Mouse (Mus musculus) kidney, embryonic 16.5 days (tissue): ENCODE data around the gene Tcp11. TPM values are rescaled to one million over a fixed set of nuclear protein-coding genes. Genes with fewer than 3 reads are reported as not detected.
A peak's percentile ranks its signal among the peaks of the same experiment; 100 is the strongest.

Experiments
- ATAC-seq: fragments of 200-750 bp; cut with Nextera tagmentation; 2 replicates; pipeline ENCODE4 v1.8.0; 2017; ENCODE audit warnings: moderate TSS enrichment; ENCODE audit not compliant: low FRiP score, low TSS enrichment
- H3K27ac ChIP-seq: fragments of 300-500 bp; sonication (generic); 2 replicates; pipeline ENCODE4 v1.5.1; 2014; ENCODE audit warnings: low read length
- H3K27me3 ChIP-seq: fragments of 300-500 bp; sonication (generic); 2 replicates; pipeline ENCODE4 v1.6.1; 2014; ENCODE audit warnings: low read length, control low read depth, mixed read lengths; ENCODE audit not compliant: insufficient read depth
- H3K36me3 ChIP-seq: fragments of 300-500 bp; sonication (generic); 2 replicates; pipeline ENCODE4 v1.6.1; 2014; ENCODE audit warnings: low read length, control low read depth, mixed read lengths; ENCODE audit not compliant: insufficient read depth
- H3K4me1 ChIP-seq: fragments of 300-500 bp; sonication (generic); 2 replicates; pipeline ENCODE4 v1.6.1; 2014; ENCODE audit warnings: low read length, control low read depth, mixed read lengths; ENCODE audit not compliant: insufficient read depth
- H3K4me2 ChIP-seq: fragments of 300-500 bp; sonication (generic); replicated peaks from 2 replicates; pipeline ENCODE4 v1.6.1; 2014; ENCODE audit warnings: low read depth, low read length
- H3K4me3 ChIP-seq: fragments of 300-500 bp; sonication (generic); 2 replicates; pipeline ENCODE4 v1.5.1; 2014; ENCODE audit warnings: mild to moderate bottlenecking, low read length
- H3K9ac ChIP-seq: fragments of 300-500 bp; sonication (generic); replicated peaks from 2 replicates; pipeline ENCODE4 v1.6.1; 2014; ENCODE audit warnings: low read length
- H3K9me3 ChIP-seq: fragments of 300-500 bp; sonication (generic); 2 replicates; pipeline ENCODE4 v1.6.1; 2016; ENCODE audit warnings: low read length, control low read depth
- WGBS: fragments of 180-500 bp; shearing (Covaris S2); extraction: QIAGEN DNeasy Blood & Tissue Kit; methylation state at CpG from one replicate; pipeline ENCODE4 v1.1.7; 2014; 5-methylcytosine and 5-hydroxymethylcytosine counted together
- polyA plus RNA-seq: library from polyadenylated mRNA; unstranded; fragments of >200 nt; fragmentation: Nextera tagmentation; extraction: Ambion mirVana; gene quantifications from 2 replicates; pipeline ENCODE4 v1.2.1, GENCODE M21; 2015

The Tcp11 gene
- polyA plus RNA-seq, 1 experiment from 2014 or later, result 6.4 TPM

GRCm38 (mm10) chr17:28092297-28092696, 11.9 kb upstream of the Tcp11 start:
- Histone ChIP-seq H3K4me3 (no peak overlapping the region), H3K27ac (no peak overlapping the region), H3K36me3 (no peaks in the 10 kb centered on the region; the same call in 1 of the 2 replicates), H3K4me2 (no peak overlapping the region), H3K27me3 (no peaks in the 10 kb centered on the region), H3K9me3 (peaks cover 3% of the 10 kb centered on the region), H3K4me1 (peaks cover 5% of the 10 kb centered on the region), H3K9ac (no peak overlapping the region)
- no peak for ATAC-seq
- WGBS, result 92% methylated on average over 2 of the region's 2 CpGs

- Histone ChIP-seq H3K4me2 (no peak overlapping the region), H3K27me3 (no peaks in the 10 kb centered on the region), H3K36me3 (no peaks in the 10 kb centered on the region), H3K4me1 (peaks cover 20% of the 10 kb centered on the region), H3K9me3 (no peaks in the 10 kb centered on the region; the same call in 1 of the 2 replicates), H3K4me3 (no peak overlapping the region), H3K9ac (no peak overlapping the region), H3K27ac (no peak overlapping the region)
- ATAC-seq, result no peak
- WGBS, result 91% methylated on average over 5 of the region's 6 CpGs
These were observed 8.3 kb upstream of the Tcp11 start for GRCm38 (mm10) chr17:28088718-28089117.

GRCm38 (mm10) chr17:28087430-28087829, 7.0 kb upstream of the Tcp11 start:
- no peaks in the 10 kb centered on the region for H3K9me3 ChIP-seq
- no peak overlapping the region for H3K4me2 ChIP-seq
- no peaks in the 10 kb centered on the region for H3K36me3 ChIP-seq
- 37% methylated on average over 5 of the region's 5 CpGs for WGBS
- H3K27ac ChIP-seq, result peak overlapping the region; percentile 41; the same call in 1 of the 2 replicates
- no peak overlapping the region for H3K9ac ChIP-seq
- H3K4me3 ChIP-seq, result no peak overlapping the region
- H3K4me1 ChIP-seq, result peaks cover 20% of the 10 kb centered on the region
- no peak for ATAC-seq
- no peaks in the 10 kb centered on the region for H3K27me3 ChIP-seq

- no peaks in the 10 kb centered on the region for H3K9me3 ChIP-seq
- H3K4me2 ChIP-seq, result peak overlapping the region; percentile 51
- ATAC-seq, result 0 out of 2 replicates have a peak, but pooled peaks have one; percentile 29
- peak overlapping the region; percentile 43; the same call in 1 of the 2 replicates for H3K9ac ChIP-seq
- H3K27ac ChIP-seq, result no peak overlapping the region
- H3K4me1 ChIP-seq, result peaks cover 22% of the 10 kb centered on the region
- no peaks in the 10 kb centered on the region for H3K27me3 ChIP-seq
- peak overlapping the region; percentile 25 for H3K4me3 ChIP-seq
- under 1% methylated on average over 16 of the region's 16 CpGs for WGBS
- H3K36me3 ChIP-seq, result no peaks in the 10 kb centered on the region
These were observed 4.5 kb upstream of the Tcp11 start for GRCm38 (mm10) chr17:28084964-28085363.

- no peak overlapping the region for H3K27ac ChIP-seq
- no peaks in the 10 kb centered on the region for H3K9me3 ChIP-seq
- no peaks in the 10 kb centered on the region for H3K36me3 ChIP-seq
- H3K27me3 ChIP-seq, result no peaks in the 10 kb centered on the region
- H3K4me3 ChIP-seq, result no peak overlapping the region
- peak overlapping the region; percentile 32; the same call in 1 of the 2 replicates for H3K9ac ChIP-seq
- no peak for ATAC-seq
- 26% methylated on average over 22 of the region's 22 CpGs for WGBS
- H3K4me1 ChIP-seq, result peaks cover 25% of the 10 kb centered on the region
- H3K4me2 ChIP-seq, result no peak overlapping the region
These were observed 4.0 kb upstream of the Tcp11 start for GRCm38 (mm10) chr17:28084395-28084905.

- H3K4me1 ChIP-seq, result peaks cover 28% of the 10 kb centered on the region
- H3K27ac ChIP-seq, result peak overlapping the region; percentile 77
- WGBS, result 57% methylated on average over 13 of the region's 13 CpGs
- H3K9ac ChIP-seq, result no peak overlapping the region
- no peaks in the 10 kb centered on the region for H3K9me3 ChIP-seq
- no peak overlapping the region for H3K4me2 ChIP-seq
- H3K36me3 ChIP-seq, result no peaks in the 10 kb centered on the region
- ATAC-seq, result peak; percentile 20; the same call in 1 of the 2 replicates
- no peaks in the 10 kb centered on the region for H3K27me3 ChIP-seq
- H3K4me3 ChIP-seq, result no peak overlapping the region
These were observed 2.4 kb upstream of the Tcp11 start for GRCm38 (mm10) chr17:28082863-28083262.

- peaks cover 21% of the 10 kb centered on the region; the same call in 1 of the 2 replicates for H3K4me1 ChIP-seq
- WGBS, result 88% methylated on average over 7 of the region's 7 CpGs
These were observed 1.4 kb upstream of the Tcp11 start for GRCm38 (mm10) chr17:28081856-28082255.

GRCm38 (mm10) chr17:28081385-28081784, 946 bp upstream of the Tcp11 start:
- H3K4me3 ChIP-seq, result no peak overlapping the region
- no peaks in the 10 kb centered on the region for H3K27me3 ChIP-seq
- no peaks in the 10 kb centered on the region for H3K9me3 ChIP-seq
- H3K4me1 ChIP-seq, result peaks cover 21% of the 10 kb centered on the region; the same call in 1 of the 2 replicates
- H3K9ac ChIP-seq, result no peak overlapping the region
- H3K36me3 ChIP-seq, result no peaks in the 10 kb centered on the region
- H3K27ac ChIP-seq, result no peak overlapping the region
- H3K4me2 ChIP-seq, result no peak overlapping the region
- WGBS, result 66% methylated on average over 9 of the region's 9 CpGs
- no peak for ATAC-seq

More at GRCm38 (mm10) chr17:28081856-28082255, 1.4 kb upstream of the Tcp11 start:
- no peak overlapping the region for H3K4me2 ChIP-seq
- H3K4me3 ChIP-seq, result no peak overlapping the region
- no peaks in the 10 kb centered on the region for H3K27me3 ChIP-seq
- no peak overlapping the region; the same call in 1 of the 2 replicates for H3K27ac ChIP-seq
- no peaks in the 10 kb centered on the region for H3K36me3 ChIP-seq
- ATAC-seq, result no peak
- H3K9me3 ChIP-seq, result no peaks in the 10 kb centered on the region
- no peak overlapping the region for H3K9ac ChIP-seq

GRCm38 (mm10) chr17:28080817-28081165, 352 bp upstream of the Tcp11 start:
- Histone ChIP-seq H3K27ac (no peak overlapping the region), H3K9me3 (no peaks in the 10 kb centered on the region), H3K4me1 (peaks cover 21% of the 10 kb centered on the region; the same call in 1 of the 2 replicates), H3K27me3 (no peaks in the 10 kb centered on the region), H3K4me2 (peak overlapping the region; percentile 99), H3K36me3 (no peaks in the 10 kb centered on the region), H3K4me3 (peak overlapping the region; percentile 72), H3K9ac (peak overlapping the region; percentile 77)
- 14% methylated on average over 9 of the region's 9 CpGs for WGBS
- ATAC-seq, result peak; percentile 46

- peak overlapping the region; percentile 72 for H3K4me3 ChIP-seq
- peak; percentile 69 for ATAC-seq
- peaks cover 13% of the 10 kb centered on the region; the same call in 1 of the 2 replicates for H3K4me1 ChIP-seq
- H3K36me3 ChIP-seq, result no peaks in the 10 kb centered on the region
- peak overlapping the region; percentile 55 for H3K27ac ChIP-seq
- no peaks in the 10 kb centered on the region for H3K27me3 ChIP-seq
- under 1% methylated on average over 25 of the region's 25 CpGs for WGBS
- H3K9ac ChIP-seq, result peak overlapping the region; percentile 77
- no peaks in the 10 kb centered on the region for H3K9me3 ChIP-seq
- H3K4me2 ChIP-seq, result peak overlapping the region; percentile 99
These were observed 821 bp downstream of the Tcp11 start for GRCm38 (mm10) chr17:28079618-28080017.
